Comparison of ENCODE assay signal across 9 mouse cellular contexts in genomic region chr5:36313353-36314079, GRCm38 (mm10).
DNase-seq lines count a peak whose midpoint lies in the region; ATAC-seq and TF ChIP-seq lines count a peak whose summit lies in the region.
"Had no signal": no experiment of that assay in that cellular context is flagged by ENCODE, and none has a peak within 500 bp of the region (broad histone marks: within the 10 kb centered on the region; RNA-seq: fewer than 3 reads in every experiment).

No protein-coding gene starts in this region.

- no peak overlapping the region for H3K27ac ChIP-seq in liver, embryonic 12.5 days
- H3K27ac ChIP-seq in forebrain, postnatal 0 days (ENCODE audit: low read depth, low read length): peak overlapping the region; percentile 41; the same call in 1 of the 2 replicates
- peak overlapping the region; percentile 87 for H3K27ac ChIP-seq in hindbrain, embryonic 10.5 days
- H3K27ac ChIP-seq in midbrain, embryonic 15.5 days: 0 out of 2 replicates have a peak overlapping the region, but pooled peaks have one; percentile 19
- H3K27ac ChIP-seq: macrophage had no signal

- TF ChIP-seq CTCF in forebrain, postnatal 0 days (IDR thresholded peaks at IDR 0.05; ENCODE audit: low read depth): no peak

- DNase-seq in liver: peak; percentile 39
- DNase-seq in forebrain, postnatal 0 days: peak; percentile 67
- peak; percentile 83 for DNase-seq in hindbrain, embryonic 10.5 days (ENCODE audit: low spot score)
- peak; percentile 57 to 79 for DNase-seq in layer of hippocampus, adult 18-20 months (ENCODE audit: low spot score in 2 of 2)
- DNase-seq in cerebellum, adult 9-10 months: no peak
- DNase-seq in urinary bladder, postnatal 10 days (ENCODE audit: low spot score): no peak

- no peak overlapping the region for H3K4me3 ChIP-seq in liver, embryonic 12.5 days
- H3K4me3 ChIP-seq in forebrain, postnatal 0 days (ENCODE audit: low read depth, low read length): no peak overlapping the region
- peak overlapping the region; percentile 22 for H3K4me3 ChIP-seq in hindbrain, embryonic 10.5 days
- H3K4me3 ChIP-seq in midbrain, embryonic 15.5 days: no peak overlapping the region

- no peaks in the 10 kb centered on the region for H3K27me3 ChIP-seq in liver, embryonic 12.5 days (replicated peaks)
- no peaks in the 10 kb centered on the region for H3K27me3 ChIP-seq in forebrain, postnatal 0 days (ENCODE audit: insufficient read depth, low read length)
- peaks cover 6% of the 10 kb centered on the region; the same call in 1 of the 2 replicates for H3K27me3 ChIP-seq in hindbrain, embryonic 10.5 days (ENCODE audit: insufficient read depth, poor library complexity, severe bottlenecking)
- H3K27me3 ChIP-seq in midbrain, embryonic 15.5 days (replicated peaks): no peaks in the 10 kb centered on the region

- no peak for ATAC-seq in liver, embryonic 12.5 days
- peak; percentile 84 for ATAC-seq in forebrain, postnatal 0 days
- peak; percentile 68 for ATAC-seq in midbrain, embryonic 15.5 days (replicated peaks)

- peaks cover 4% of the 10 kb centered on the region; the same call in 1 of the 2 replicates for H3K4me1 ChIP-seq in liver, embryonic 12.5 days
- peaks cover 4% of the 10 kb centered on the region; the same call in 1 of the 2 replicates for H3K4me1 ChIP-seq in forebrain, postnatal 0 days (ENCODE audit: insufficient read depth)
- peaks cover 70% of the 10 kb centered on the region for H3K4me1 ChIP-seq in hindbrain, embryonic 10.5 days (replicated peaks)
- H3K4me1 ChIP-seq in midbrain, embryonic 15.5 days: peaks cover 22% of the 10 kb centered on the region

- no peak overlapping the region for H3K4me2 ChIP-seq in liver, embryonic 12.5 days
- no peak overlapping the region for H3K4me2 ChIP-seq in forebrain, postnatal 0 days (ENCODE audit: low read depth)
- H3K4me2 ChIP-seq in midbrain, embryonic 15.5 days: no peak overlapping the region

- no peaks in the 10 kb centered on the region for H3K36me3 ChIP-seq in liver, embryonic 12.5 days
- no peaks in the 10 kb centered on the region for H3K36me3 ChIP-seq in forebrain, postnatal 0 days (ENCODE audit: insufficient read depth)
- no peaks in the 10 kb centered on the region for H3K36me3 ChIP-seq in hindbrain, embryonic 10.5 days
- no peaks in the 10 kb centered on the region for H3K36me3 ChIP-seq in midbrain, embryonic 15.5 days (replicated peaks)

- 45% methylated on average over 16 of the region's 16 CpGs for WGBS in liver, embryonic 12.5 days (ENCODE audit: insufficient replicate concordance)
- 18% methylated on average over 16 of the region's 16 CpGs for WGBS in forebrain, postnatal 0 days
- 22% methylated on average over 16 of the region's 16 CpGs for WGBS in hindbrain, embryonic 10.5 days
- WGBS in midbrain, embryonic 15.5 days: 22% methylated on average over 16 of the region's 16 CpGs

- H3K9ac ChIP-seq in liver, embryonic 12.5 days: no peak overlapping the region
- no peak overlapping the region for H3K9ac ChIP-seq in forebrain, postnatal 0 days
- no peak overlapping the region for H3K9ac ChIP-seq in midbrain, embryonic 15.5 days

- no peaks in the 10 kb centered on the region for H3K9me3 ChIP-seq in liver, embryonic 12.5 days (replicated peaks)
- no peaks in the 10 kb centered on the region for H3K9me3 ChIP-seq in forebrain, postnatal 0 days (ENCODE audit: low read length)
- H3K9me3 ChIP-seq in hindbrain, embryonic 10.5 days: no peaks in the 10 kb centered on the region
- no peaks in the 10 kb centered on the region for H3K9me3 ChIP-seq in midbrain, embryonic 15.5 days

Comparison
In these comparisons a context has a peak if more than half of its experiments do, and no peak if none do; other contexts are left out.
1. DNase-seq: peak in liver (single experiment), forebrain, postnatal 0 days (single experiment), hindbrain, embryonic 10.5 days (single experiment) and layer of hippocampus, adult 18-20 months (2 of 2); none in cerebellum, adult 9-10 months (single experiment) and urinary bladder, postnatal 10 days (single experiment).